Mouse (Mus musculus) liver, embryonic 18 days (tissue): ENCODE results near the gene Snrpd3. TPM values are rescaled to one million over a fixed set of nuclear protein-coding genes. Genes with fewer than 3 reads are reported as not detected.

Source experiments
- polyA plus RNA-seq: library from polyadenylated mRNA; depleted of rRNA; stranded (reverse); fragments of >200 nt; gene quantifications from 2 replicates; pipeline ENCODE4 v1.2.3, GENCODE M21; 2012; rRNA removed

The Snrpd3 gene
- 40.4 and 47.4 TPM in 2 replicates for polyA plus RNA-seq

DNA sequence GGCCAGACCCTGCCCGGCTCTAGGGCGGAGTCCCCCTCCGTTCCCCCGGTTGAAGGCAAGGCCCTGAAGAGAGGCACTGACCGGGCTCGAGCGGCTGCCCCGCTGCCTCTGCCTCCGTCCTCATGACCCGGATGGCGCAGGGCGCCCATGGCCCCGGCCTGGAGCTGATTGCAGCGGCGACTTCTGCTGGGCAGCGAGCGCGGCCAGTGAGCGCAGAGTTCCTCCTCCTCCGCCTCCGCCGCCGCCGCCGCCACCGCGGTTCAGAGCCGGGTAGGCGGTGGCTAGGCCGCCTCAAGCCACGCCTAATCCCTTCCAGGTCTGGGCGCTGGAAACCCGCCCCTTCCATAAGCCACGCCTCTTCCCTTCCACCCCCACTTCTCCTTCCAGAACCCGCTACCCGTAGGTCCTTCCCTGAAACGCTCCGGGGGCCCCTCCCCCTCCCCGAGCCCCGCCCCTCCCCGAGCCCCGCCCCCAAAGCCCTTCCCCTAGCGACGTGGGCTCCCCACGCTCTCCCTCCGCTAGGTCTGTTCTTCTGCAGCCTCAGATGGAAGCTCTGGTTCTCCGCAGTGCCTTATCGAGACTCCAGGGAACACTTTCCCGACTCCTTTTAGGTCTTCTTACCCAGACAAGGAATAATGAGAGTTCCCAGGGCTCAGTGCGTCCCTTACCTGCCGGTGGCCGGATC is at the start of gene Snrpd3:
Snrpd3 (plus strand) TSS at position 479 of the 685 bp plus-strand sequence.

DNA sequence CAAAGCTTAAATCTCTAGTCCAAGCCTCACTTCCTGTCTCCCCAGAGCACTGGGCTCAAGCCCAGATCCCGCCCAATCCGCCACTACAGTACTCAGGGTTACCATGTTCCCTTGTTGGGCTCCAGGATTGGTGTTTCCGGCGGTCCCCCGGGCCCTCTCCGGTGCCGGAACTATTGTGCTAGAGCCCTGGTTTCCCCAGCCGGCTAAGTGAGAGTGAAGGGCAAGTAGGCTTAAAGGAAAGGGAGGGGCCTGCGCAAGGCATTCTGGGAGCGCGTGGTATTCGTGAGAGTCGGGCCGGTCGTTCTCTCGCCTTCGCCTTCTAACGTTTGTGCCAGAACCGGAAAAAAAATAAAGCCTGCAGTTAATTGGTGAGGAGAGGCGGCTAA is 400 bp downstream of the Snrpd3 start, which contains the start of gene Gucd1:
Gucd1 (minus strand) TSS at position 215 of the 386 bp plus-strand sequence.

DNA sequence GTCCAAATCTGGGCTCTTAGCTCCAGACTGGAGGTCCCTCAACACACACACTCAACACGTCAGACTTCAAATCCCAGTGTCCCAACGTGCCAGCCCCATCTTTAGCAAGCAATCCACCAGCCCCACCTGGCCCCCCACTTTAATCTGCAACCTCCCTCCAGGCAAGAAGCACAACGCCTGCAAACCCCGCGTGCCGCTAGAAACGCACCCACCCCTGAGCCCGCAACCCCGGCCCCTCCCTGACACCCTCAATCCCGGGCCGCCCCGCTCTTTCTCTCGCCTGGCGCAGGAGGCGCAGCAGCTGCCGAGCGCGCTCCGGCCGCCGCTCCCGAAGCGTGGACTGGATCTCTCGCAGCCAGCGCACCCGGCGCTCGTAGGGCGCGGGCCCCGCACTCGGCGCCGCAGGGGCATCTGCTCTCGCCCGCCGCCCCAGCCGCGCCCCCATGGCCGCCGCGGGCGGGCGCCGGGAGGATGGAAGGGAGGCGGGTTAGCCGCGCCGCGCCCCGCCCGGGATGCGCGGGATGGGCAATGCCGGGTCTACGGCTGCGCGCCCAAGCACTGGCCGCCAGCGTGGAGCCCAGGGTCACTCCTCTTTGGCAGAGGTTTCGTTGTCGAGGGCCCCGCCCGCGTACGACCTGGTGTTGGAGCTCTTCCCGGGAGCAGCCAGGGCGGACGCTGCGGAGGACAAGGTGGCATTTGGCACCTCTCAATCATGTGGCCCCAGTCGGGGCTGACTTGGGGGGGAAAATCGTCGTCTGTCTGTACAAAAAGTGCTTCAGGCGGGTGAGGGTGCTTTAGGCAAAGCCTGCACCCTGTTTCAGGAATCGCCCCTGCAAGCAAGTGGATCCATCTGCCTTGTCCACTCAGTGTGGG is 42.6 kb downstream of the Snrpd3 start, which contains the start of gene Lrrc75b:
Lrrc75b (minus strand) TSS at position 655 of the 873 bp plus-strand sequence.

DNA sequence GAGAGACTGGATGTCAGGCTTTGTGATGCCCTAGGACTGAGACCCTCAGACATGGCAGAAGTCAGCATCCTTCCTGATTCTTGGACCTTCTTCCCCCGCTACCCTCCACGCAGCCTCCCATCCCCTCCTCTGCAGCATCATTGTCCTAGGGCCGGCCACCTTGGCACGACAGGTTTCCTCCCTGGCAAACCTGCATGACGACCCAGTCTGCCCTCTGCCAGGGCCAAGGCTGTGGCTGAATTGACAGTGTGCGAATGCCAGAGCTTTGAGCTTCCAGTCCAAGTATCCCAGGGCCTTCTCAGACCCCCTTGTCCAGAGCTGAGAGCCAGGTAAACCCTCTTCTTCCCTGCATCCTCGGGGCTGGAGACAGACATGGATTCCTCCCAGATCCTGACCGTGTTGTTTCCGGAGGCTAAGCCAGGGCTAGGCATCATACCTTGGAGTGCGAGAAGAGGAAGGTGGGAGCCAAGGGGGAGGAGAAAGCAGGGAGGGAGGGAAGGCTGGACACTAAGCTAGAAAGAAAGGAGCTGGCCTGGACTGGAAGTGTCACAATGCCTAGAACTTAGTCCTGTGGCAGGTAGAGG is 43.8 kb downstream of the Snrpd3 start, which contains the start of gene Ggt1:
Ggt1 (plus strand) TSS at position 534 of the 584 bp plus-strand sequence.

Other genes starting within 250 kb of the Snrpd3 start
- 2.3 and 2.6 TPM in 2 replicates for gene Adora2a, start 200.7 kb upstream of the Snrpd3 start, polyA plus RNA-seq
- gene Upb1, start 116.4 kb upstream of the Snrpd3 start, polyA plus RNA-seq = 30.5 and 44.9 TPM in 2 replicates
- 46.2 and 49.5 TPM in 2 replicates for gene Gucd1, start 421 bp downstream of the Snrpd3 start, polyA plus RNA-seq
- 0.12 and 0.23 TPM in 2 replicates for gene Lrrc75b, start 42.8 kb downstream of the Snrpd3 start, polyA plus RNA-seq
- gene Ggt1, start 44.1 kb downstream of the Snrpd3 start, polyA plus RNA-seq = 59.6 and 80.8 TPM in 2 replicates
- gene Ggt5, start 71.8 kb downstream of the Snrpd3 start, polyA plus RNA-seq = 1.7 and 2.2 TPM in 2 replicates
- 1.4 TPM in 2 replicates for gene Susd2, start 126.5 kb downstream of the Snrpd3 start, polyA plus RNA-seq
- 9.1 and 10.2 TPM in 2 replicates for gene Cabin1, start 246.8 kb downstream of the Snrpd3 start, polyA plus RNA-seq